In the genomic region with DNA sequence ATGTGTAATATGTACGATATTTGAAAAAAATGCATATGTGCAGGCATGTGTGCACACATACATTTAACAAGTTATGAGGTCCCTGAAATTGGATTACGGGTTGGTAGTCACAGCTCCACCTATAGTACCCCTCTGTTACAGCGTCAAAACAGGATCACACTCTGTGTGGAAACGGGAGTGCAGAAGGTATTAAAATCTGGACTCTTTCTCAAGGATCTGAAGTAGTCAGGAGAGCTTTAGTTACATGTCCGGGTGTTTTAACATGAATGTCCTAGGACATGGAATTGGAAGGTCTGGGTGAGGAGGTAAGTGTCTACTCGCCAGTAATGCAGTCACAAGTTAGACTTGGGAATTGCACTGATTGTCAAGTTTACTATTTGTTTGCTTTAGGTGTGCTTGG, we compare ENCODE assay signal across 9 mouse cellular contexts. TPM values are rescaled to one million over a fixed set of nuclear protein-coding genes. Genes with fewer than 3 reads are reported as not detected.
A peak's percentile ranks its signal among the peaks of the same experiment; 100 is the strongest.
DNase-seq lines count a peak whose midpoint lies in the region; ATAC-seq lines count a peak whose summit lies in the region.
"Had no signal": no experiment of that assay in that cellular context is flagged by ENCODE, and none has a peak within 500 bp of the region (broad histone marks: within the 10 kb centered on the region; RNA-seq: fewer than 3 reads in every experiment).

No protein-coding gene starts in this region.

- H3K36me3 ChIP-seq in embryonic facial prominence, embryonic 12.5 days = no peaks in the 10 kb centered on the region
- H3K36me3 ChIP-seq in heart, embryonic 14.5 days (ENCODE audit: control insufficient read depth, insufficient read depth, low read length) = no peaks in the 10 kb centered on the region
- H3K36me3 ChIP-seq in stomach, embryonic 15.5 days = no peaks in the 10 kb centered on the region

- peaks cover 16% of the 10 kb centered on the region for H3K4me1 ChIP-seq in embryonic facial prominence, embryonic 12.5 days
- H3K4me1 ChIP-seq in heart, embryonic 14.5 days (ENCODE audit: control insufficient read depth in 2 of 2, insufficient read depth in 2 of 2, low read length in 2 of 2) = peaks cover 0 to 16% of the 10 kb centered on the region in 2 experiments; a peak in 2 of 4 replicates
- peaks cover 12% of the 10 kb centered on the region for H3K4me1 ChIP-seq in stomach, embryonic 15.5 days

- 10% methylated on average over 6 of the region's 6 CpGs for WGBS in embryonic facial prominence, embryonic 12.5 days
- WGBS in heart, embryonic 14.5 days = 5% methylated on average over 6 of the region's 6 CpGs
- 9% methylated on average over 6 of the region's 6 CpGs for WGBS in stomach, embryonic 15.5 days

- H3K4me2 ChIP-seq in embryonic facial prominence, embryonic 12.5 days (replicated peaks) = peak overlapping the region; percentile 68
- peak overlapping the region; percentile 73 for H3K4me2 ChIP-seq in heart, embryonic 14.5 days (ENCODE audit: low read length)
- peak overlapping the region; percentile 67 for H3K4me2 ChIP-seq in stomach, embryonic 15.5 days

- peak overlapping the region; percentile 41; the same call in 1 of the 2 replicates for H3K27ac ChIP-seq in embryonic facial prominence, embryonic 12.5 days
- peak overlapping the region; percentile 63 to 81 for H3K27ac ChIP-seq in heart, embryonic 14.5 days (replicated peaks in 1 of 2; ENCODE audit: control insufficient read depth in 1 of 2, insufficient read depth in 1 of 2, low read depth in 2 of 2, low read length in 2 of 2)
- peak overlapping the region; percentile 67 for H3K27ac ChIP-seq in stomach, embryonic 15.5 days

- H3K9ac ChIP-seq in embryonic facial prominence, embryonic 12.5 days = no peak overlapping the region
- H3K9ac ChIP-seq in heart, embryonic 14.5 days (ENCODE audit: low read length) = peak overlapping the region; percentile 95
- no peak overlapping the region for H3K9ac ChIP-seq in stomach, embryonic 15.5 days

- no peaks in the 10 kb centered on the region for H3K9me3 ChIP-seq in embryonic facial prominence, embryonic 12.5 days
- no peaks in the 10 kb centered on the region for H3K9me3 ChIP-seq in heart, embryonic 14.5 days (ENCODE audit: control insufficient read depth, low read length)
- H3K9me3 ChIP-seq in stomach, embryonic 15.5 days = no peaks in the 10 kb centered on the region
- H3K9me3 ChIP-seq: megakaryocyte, embryonic 14.5 days had no signal

- no peaks in the 10 kb centered on the region for H3K27me3 ChIP-seq in embryonic facial prominence, embryonic 12.5 days
- no peaks in the 10 kb centered on the region for H3K27me3 ChIP-seq in heart, embryonic 14.5 days (ENCODE audit: control insufficient read depth, insufficient read depth, low read length)
- H3K27me3 ChIP-seq in stomach, embryonic 15.5 days (replicated peaks) = no peaks in the 10 kb centered on the region
- H3K27me3 ChIP-seq: megakaryocyte, embryonic 14.5 days had no signal

- ATAC-seq in frontal cortex, adult (ENCODE audit: low TSS enrichment) = peak; percentile 38; the same call in 1 of the 2 replicates
- no peak for ATAC-seq in embryonic facial prominence, embryonic 12.5 days (ENCODE audit: insufficient number of reproducible peaks, insufficient read depth, low FRiP score, low TSS enrichment)
- ATAC-seq in heart, embryonic 14.5 days (ENCODE audit: insufficient number of reproducible peaks, insufficient read depth, low FRiP score, low read depth) = no peak
- ATAC-seq in stomach, embryonic 15.5 days (ENCODE audit: insufficient read depth, low FRiP score, low read depth) = peak; percentile 24; the same call in 1 of the 2 replicates

- DNase-seq in frontal cortex, postnatal 25 days (ENCODE audit: low spot score in 2 of 2) = no peak
- peak; percentile 76 for DNase-seq in NIH3T3 (ENCODE audit: low read depth)
- peak; percentile 66 for DNase-seq in kidney, postnatal 10 days
- DNase-seq in lung, postnatal 25 days (ENCODE audit: low spot score) = peak; percentile 61

- peak overlapping the region; percentile 81 for H3K4me3 ChIP-seq in embryonic facial prominence, embryonic 12.5 days
- peak overlapping the region; percentile 55 to 83; a peak in 3 of 4 replicates for H3K4me3 ChIP-seq in heart, embryonic 14.5 days (ENCODE audit: control insufficient read depth in 1 of 2, insufficient read depth in 1 of 2, low read depth in 1 of 2, low read length in 2 of 2)
- peak overlapping the region; percentile 48 for H3K4me3 ChIP-seq in stomach, embryonic 15.5 days (replicated peaks)

RNA-seq across cellular contexts. Expression of a gene that starts 34.0 kb away (rescaled TPM):
- 58.0 and 60.3 TPM in 2 replicates for polyA plus RNA-seq in embryonic facial prominence, embryonic 12.5 days (2016; fragmentation: Nextera tagmentation; extraction: Ambion mirVana)
- polyA plus RNA-seq in heart, embryonic 14.5 days (2014; fragmentation: Nextera tagmentation; extraction: Ambion mirVana) = 33.2 and 40.0 TPM in 2 replicates
- polyA plus RNA-seq in stomach, embryonic 15.5 days (2015; fragmentation: Nextera tagmentation; extraction: Ambion mirVana) = 80.9 and 82.1 TPM in 2 replicates

Comparison
In these comparisons a context has a peak if more than half of its experiments do, and no peak if none do; other contexts are left out.
1. ATAC-seq: peak in frontal cortex, adult (single experiment) and stomach, embryonic 15.5 days (single experiment); none in embryonic facial prominence, embryonic 12.5 days (single experiment) and heart, embryonic 14.5 days (single experiment).
2. DNase-seq: peak in NIH3T3 (single experiment), kidney, postnatal 10 days (single experiment) and lung, postnatal 25 days (single experiment); none in frontal cortex, postnatal 25 days (0 of 2).
3. Peak in every context shown above with its lines, with median percentiles within 50 percentile points of each other: H3K27ac ChIP-seq, H3K4me2 ChIP-seq and H3K4me3 ChIP-seq.